Mouse (Mus musculus) myocyte (in vitro differentiated cells): Measurements from ENCODE around the gene Ubald1.

Source experiments
- E2F4 ChIP-seq: IDR thresholded peaks from one replicate; pipeline ENCODE4 v1.6.1; 2011; ENCODE audit warnings: mild to moderate bottlenecking, control low read depth, moderate library complexity; ENCODE audit not compliant: insufficient read depth
- MAX ChIP-seq: IDR thresholded peaks from one replicate; pipeline ENCODE4 v1.6.1; 2011; ENCODE audit warnings: low read depth, mild to moderate bottlenecking, control low read depth
- POLR2A ChIP-seq: IDR thresholded peaks from one replicate; pipeline ENCODE4 v1.6.1; 2011; ENCODE audit warnings: low read depth, mild to moderate bottlenecking, control low read depth, moderate library complexity; ENCODE audit not compliant: insufficient read length
- SRF ChIP-seq: IDR thresholded peaks from one replicate; pipeline ENCODE4 v1.6.1; 2011; ENCODE audit warnings: low read depth; ENCODE audit not compliant: control insufficient read depth, insufficient read length
- TCF12 ChIP-seq: IDR thresholded peaks from one replicate; pipeline ENCODE4 v1.6.1; 2011; ENCODE audit warnings: mild to moderate bottlenecking, control low read depth; ENCODE audit not compliant: poor library complexity, insufficient read depth, severe bottlenecking

- TF ChIP-seq POLR2A (no peak), MAX (no peak), SRF (no peak), E2F4 (no peak), TCF12 (no peak)
Measured at GRCm38 (mm10) chr16:4877195-4877594, 2.9 kb downstream of the Ubald1 start.
